Mouse (Mus musculus) urinary bladder, postnatal 10 days (tissue): ENCODE results near the gene Ctbp2.

Experiments used
- DNase-seq: peaks from one replicate; pipeline ENCODE4 v3.0.0; 2022; ENCODE audit warnings: low spot score

Ctbp2 gene

DNA sequence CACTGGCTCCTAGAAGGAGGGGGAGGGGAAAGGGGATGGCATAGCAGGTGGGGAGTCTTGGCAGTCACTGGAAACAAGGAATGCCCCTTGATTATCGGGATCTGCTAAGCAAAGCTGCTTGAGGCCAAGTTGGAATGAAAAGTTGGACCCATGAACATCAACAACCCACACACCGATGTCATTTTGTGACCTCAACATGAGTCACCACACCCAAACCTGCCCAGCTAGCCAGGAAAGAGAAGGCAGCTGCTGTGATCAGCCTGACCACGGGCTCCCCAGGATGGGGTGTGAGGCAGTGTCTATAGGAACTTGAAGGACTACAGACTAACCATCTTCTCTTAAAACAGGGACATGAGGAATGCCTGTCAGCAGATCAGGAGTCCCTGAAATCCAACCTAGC, 38.7 kb downstream of the Ctbp2 start:
- no peak for DNase-seq

GRCm38 (mm10) chr7:133083936-133084614, 40.1 kb downstream of the Ctbp2 start:
- DNase-seq, result no peak

- DNase-seq, result no peak
Measured at GRCm38 (mm10) chr7:133078929-133079328, 45.2 kb downstream of the Ctbp2 start.

DNA sequence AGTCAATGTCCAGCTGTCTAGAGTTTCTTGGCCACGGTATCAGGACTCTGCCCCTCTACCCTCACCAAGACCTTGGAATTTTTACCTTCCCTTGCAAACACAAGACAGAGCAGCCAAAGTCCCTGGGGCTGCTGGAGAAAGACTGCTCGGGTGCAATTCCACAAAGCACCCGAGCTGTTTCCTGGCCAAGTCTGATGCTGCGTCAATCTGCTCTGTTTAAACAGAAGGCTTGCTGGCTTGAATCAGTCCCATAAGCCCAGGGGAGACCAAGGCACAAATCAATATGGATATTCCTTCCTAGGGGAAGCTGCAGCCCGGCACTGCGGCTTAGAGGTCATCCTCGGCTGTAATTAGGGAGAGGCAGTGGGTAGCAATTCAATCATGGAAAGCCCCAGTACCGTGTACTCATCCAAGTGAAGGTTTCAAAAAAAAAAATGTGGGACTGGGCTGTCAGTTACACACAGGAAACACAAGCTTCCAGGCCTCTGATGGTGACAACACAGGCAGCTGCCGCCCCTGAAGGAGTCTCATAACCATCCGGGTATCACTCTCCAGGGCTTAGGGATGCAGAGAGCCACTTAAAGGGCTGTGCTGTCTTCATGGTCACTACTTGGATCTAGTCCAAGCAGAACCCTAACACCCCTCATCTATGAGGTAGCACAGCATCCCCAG, 49.6 kb downstream of the Ctbp2 start:
- DNase-seq, result no peak

DNA sequence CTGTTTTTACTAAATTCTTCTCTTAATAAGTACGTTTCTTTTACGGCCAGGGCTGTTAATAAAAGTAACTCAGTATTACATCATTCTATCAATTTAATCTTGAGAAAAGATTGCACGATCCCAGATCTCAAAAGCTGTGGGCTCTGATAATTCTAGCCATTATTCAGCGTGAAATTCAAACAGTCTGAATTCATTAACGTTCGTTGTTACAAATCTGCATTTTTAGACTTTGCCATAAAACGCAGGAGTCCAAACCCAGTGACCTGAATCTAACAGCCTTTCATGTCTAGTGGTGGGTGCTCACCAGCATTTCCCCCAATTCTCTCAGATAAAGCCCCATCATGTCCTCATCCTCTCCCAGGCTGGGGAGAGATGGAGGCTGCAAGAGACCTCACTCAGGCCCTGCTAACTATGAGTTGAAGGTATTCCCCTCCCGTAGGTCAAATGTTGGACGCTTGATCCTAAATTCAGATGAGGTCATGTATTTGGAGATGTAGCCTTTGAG, 51.0 kb downstream of the Ctbp2 start:
- no peak for DNase-seq

- no peak for DNase-seq
Measured at GRCm38 (mm10) chr7:133072535-133072934, 51.6 kb downstream of the Ctbp2 start.

GRCm38 (mm10) chr7:133067321-133067841, 56.8 kb downstream of the Ctbp2 start:
- no peak for DNase-seq

DNA sequence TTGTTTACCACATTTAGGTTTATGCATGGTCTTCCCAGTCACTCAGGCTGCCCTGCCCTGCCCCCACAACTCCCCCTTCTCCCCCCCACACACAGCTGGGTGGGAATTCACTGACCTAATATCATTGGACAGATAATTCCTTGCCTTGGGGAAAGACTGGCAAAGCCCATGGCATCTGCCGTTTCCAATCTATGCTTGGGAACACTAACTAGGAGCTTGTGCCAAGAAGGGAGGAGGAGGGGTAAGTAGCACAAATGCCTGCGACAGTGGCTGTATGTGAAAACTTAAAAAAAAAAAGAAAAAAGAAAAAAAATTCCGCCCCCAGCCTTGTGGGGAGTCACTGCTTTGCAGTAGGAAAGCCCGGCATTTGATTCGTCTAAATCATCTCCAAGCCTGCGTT, 57.4 kb downstream of the Ctbp2 start:
- DNase-seq, result no peak

GRCm38 (mm10) chr7:133062055-133062454, 62.1 kb downstream of the Ctbp2 start:
- DNase-seq, result no peak

- DNase-seq, result no peak
Measured at GRCm38 (mm10) chr7:133060170-133060569, 64.0 kb downstream of the Ctbp2 start.

GRCm38 (mm10) chr7:133059517-133060104, 64.5 kb downstream of the Ctbp2 start:
- DNase-seq, result no peak

DNA sequence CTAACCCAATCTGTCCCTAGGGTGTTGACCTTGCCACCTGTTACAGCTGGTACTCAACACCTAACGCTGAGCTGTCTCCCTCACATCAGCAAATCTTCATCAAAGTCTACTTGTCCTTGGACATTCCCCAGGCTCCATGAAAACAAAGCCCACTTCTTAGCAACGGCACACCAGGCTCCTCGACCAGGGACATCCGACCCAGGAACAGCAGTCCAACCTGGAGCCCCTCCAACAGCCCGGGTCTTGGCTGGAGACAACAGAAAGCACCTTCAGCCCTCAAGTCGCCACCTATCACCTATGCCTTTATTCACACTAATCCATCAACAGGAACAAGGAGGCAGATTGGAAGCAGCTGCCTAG, 65.0 kb downstream of the Ctbp2 start:
- no peak for DNase-seq

GRCm38 (mm10) chr7:133058496-133059149, 65.5 kb downstream of the Ctbp2 start:
- no peak for DNase-seq

GRCm38 (mm10) chr7:133056924-133057323, 67.2 kb downstream of the Ctbp2 start:
- no peak for DNase-seq

DNA sequence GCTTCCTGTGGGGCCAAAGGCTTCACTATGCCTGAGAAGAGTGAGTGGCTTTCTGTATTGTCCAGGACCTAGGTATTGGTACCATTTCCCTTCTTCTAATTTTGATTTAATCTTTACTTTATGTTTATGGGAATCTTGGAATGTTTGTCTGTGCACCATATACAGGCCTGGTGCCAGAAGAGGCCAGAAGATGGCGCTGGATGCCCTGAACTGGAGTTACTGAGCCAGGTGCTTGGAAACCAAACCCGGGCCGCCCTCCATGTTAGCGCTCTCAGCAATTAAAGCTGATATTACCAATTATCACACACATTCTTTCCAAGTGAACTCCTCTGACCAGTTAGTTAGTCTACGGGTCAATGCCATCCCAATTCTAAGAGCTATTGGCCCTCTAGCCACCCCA, 69.7 kb downstream of the Ctbp2 start:
- DNase-seq, result no peak

DNA sequence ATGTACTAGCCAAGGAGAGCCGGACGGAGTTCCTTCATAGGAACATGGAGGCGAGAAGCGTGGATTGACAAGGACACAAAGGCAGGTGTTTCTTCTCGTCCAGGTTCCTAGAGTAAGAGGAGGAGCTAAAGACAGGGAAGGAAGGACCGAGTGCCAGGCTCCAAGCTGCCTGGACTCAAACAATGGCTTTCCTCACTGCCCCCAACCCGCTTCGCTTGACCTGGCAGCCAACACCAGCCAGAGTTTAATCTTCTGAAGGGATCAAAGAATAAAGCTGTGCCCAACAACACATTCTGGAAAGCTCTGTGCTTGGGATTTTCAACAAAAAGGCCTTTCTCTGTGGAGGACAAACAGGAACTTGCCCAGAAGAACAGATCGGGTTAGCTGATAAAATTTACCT, 70.4 kb downstream of the Ctbp2 start:
- DNase-seq, result no peak

- DNase-seq, result no peak
Measured at GRCm38 (mm10) chr7:133052819-133053218, 71.3 kb downstream of the Ctbp2 start.

DNA sequence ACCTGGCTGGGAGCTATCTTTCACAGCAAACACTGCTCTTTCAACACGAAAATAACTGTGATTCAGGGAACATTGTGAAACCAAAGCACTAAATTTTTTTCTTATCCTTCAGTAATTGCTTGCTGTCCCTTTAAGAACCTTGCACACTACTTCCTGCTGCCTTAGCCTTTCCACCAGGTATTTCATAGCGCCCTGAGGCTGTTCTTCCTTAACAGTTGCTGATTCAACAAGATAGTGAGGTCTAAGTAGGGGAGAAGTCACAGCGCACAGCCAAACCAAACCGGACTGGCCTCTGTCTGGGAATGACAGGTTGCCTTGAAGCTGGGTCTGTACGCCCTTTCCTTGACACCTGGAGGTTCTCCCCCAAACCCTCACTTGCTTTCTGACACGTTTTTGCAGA, 73.5 kb downstream of the Ctbp2 start:
- no peak for DNase-seq

DNA sequence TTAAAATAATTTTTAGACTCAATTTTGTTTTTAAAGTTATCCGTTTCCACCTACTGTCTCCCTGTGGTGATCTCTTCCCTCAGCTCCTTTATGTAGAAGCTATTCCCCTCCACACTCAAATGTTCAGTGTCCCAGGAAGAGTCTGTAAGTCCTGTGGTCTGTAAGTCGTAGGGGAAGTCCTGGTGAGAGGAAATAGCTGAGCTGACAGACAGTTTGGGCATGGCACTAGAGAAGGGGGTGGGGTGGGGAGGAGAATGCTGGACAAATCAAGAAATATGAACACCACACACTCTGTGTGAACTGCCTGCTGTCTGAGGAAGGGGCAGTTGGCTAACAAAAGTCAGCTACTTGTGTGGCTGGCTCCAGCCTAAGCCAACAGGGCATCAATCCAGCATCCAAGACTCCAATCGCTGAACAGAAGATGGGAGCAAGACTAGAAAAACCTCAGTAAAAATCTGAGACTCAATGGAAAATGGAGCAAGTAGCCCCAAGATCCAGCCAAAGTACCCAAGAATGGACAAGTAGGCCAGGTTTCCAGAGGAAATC, 76.0 kb downstream of the Ctbp2 start:
- no peak for DNase-seq

- DNase-seq, result no peak
Measured at GRCm38 (mm10) chr7:133047287-133047686, 76.9 kb downstream of the Ctbp2 start.

DNA sequence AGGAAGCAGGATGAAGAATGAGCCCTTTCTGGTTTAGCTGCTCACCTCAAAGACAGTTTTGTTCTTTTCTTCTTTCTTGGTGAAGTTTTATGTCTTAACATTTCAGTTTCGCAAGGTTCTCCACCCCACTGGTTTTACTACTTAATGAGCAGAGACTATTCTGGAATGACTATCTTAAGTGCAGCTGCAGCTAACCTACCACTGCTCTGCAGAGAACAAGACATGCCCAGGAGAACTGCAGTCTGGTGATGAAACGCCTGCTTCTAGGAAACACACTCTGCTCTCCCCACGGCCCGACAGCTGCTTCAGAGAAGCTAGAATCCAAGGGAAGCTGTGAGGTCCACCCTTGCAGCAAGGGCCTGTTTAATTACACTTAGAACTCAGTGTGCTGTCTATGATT, 79.4 kb downstream of the Ctbp2 start:
- DNase-seq, result no peak

DNA sequence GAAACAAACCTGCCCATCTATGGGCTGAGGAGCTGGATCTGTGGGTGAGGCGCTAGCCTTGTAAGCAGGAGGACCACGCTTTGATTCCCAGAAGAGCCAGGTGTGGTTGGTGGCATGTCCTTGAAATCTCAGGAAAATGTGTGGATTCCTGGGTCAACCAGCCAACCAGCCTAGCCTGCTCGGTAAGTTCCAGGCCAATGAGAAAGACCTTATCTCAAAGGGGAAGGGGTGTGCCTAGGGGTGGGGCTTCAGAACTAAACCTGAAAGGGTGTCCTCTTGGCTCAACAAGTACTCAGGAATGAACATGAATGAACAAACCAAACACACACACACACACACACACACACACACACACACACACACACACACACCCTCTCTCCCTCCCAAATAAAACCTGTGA, 82.4 kb downstream of the Ctbp2 start:
- no peak for DNase-seq
